Mouse (Mus musculus) E14TG2a.4 (cell line): ENCODE measurements around the gene Tlx3.

Experiments used
- CTCF ChIP-seq: conservative IDR thresholded peaks from 2 replicates; pipeline ENCODE4 v1.5.1; 2014; ENCODE audit warnings: low read length
- POU5F1 ChIP-seq: IDR thresholded peaks from 2 replicates; pipeline ENCODE4 v1.6.1; 2014; ENCODE audit warnings: low read length, borderline replicate concordance

DNA sequence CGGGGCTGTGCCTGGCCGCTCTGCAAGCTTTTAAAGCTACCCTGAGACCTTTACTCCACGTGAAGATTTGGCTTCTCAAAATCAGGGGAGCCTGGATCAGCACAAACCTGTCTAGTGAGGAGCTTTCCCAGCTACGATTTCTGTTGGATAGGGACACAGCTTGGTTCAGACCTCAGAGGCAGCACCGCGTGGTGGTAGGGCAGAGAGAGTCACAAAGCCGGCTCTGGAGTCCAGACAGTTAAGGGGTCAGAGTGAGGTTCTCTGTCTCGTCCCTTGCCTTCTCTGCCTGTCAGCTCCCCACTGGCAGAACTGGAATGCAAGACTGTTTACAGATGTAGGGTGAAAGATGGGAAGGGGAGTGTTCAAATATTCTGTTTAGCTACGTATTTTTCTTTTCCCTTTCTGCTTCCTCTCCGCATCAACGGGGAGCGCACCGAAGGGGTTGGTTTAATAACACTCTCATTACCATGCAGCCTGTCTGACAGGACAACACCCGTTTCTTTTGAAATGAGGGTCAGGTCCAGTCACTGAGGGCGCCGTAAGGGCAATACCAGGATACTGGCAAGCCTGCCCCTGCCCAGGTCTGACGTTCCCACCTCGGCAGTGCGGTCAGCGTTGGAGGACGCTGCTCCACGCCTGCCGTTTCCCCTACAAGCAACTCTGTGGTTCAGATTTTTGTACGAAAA lies 6.8 kb downstream of the Tlx3 start:
- TF ChIP-seq CTCF (no peak), POU5F1 (no peak)
